Mouse (Mus musculus): Measurements from ENCODE around the gene Tent4b. TPM values are rescaled to one million over a fixed set of nuclear protein-coding genes. Genes with fewer than 3 reads are reported as not detected.

The Tent4b gene
- polyA plus RNA-seq, 1 experiment from 2014 or later: 12.7 TPM

DNA sequence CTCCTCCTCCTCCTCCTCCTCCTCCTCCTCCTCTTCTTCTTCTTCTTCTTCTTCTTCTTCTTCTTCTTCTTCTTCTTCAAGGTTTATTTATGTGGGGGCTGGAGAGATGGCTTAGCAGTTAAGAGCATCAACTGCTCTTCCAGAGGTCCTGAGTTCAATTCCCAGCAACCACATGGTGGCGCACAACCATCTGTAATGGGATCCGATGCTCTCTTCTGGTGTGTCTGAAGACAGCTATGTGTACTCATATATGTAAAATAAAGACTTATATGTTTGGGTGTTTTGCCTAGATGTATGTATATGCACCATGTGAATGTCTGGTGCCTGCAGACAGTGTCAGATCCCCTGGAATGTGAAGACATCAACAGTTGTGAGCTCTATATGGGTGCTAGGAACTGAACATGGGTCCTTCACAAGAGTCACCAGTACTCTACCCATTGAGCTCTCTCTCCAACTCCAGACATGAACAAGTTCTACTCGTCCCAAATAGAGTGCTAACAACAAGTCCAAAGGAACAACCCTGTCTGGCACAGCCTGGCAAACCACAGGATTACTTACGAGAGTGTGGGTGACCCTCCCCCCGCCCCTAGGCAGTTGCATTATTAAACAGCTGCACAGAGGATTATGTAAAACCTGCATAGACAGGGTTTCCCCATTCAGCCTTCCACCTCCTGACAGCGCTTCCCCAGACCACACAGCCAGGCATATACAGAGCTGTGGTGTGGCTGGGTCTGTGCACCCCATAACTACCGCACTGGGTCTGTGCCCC lies 70.3 kb downstream of the Tent4b start:
- peaks cover 11% of the 10 kb centered on the region for H3K4me1 ChIP-seq
- ATAC-seq (ENCODE audit: low FRiP score): no peak

DNA sequence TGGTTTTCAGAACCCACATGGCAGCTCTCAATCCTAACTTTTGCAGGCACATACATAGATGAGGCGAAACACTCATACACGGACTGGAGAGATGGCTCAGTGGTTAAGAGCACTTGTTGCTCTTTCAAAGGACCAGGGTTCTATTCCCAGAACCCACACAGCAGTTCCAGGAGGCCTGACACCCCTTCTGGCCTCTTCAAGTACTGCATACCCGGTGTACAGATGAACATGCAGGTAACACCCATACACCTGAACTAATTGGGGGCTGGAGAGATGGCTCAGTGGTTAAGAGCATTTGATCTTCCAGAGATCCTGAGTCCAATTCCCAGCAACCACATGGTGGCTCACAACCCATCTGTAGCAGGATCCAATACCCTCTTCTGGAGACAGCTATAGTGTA lies 71.1 kb downstream of the Tent4b start:
- no peaks in the 10 kb centered on the region for H3K36me3 ChIP-seq
- no peak overlapping the region for H3K4me3 ChIP-seq
- H3K27ac ChIP-seq: no peak overlapping the region
- WGBS: 73% methylated on average over 3 of the region's 3 CpGs
- ATAC-seq (ENCODE audit: low FRiP score): no peak
- no peak overlapping the region for H3K9ac ChIP-seq
- H3K4me2 ChIP-seq (replicated peaks): no peak overlapping the region
- H3K27me3 ChIP-seq: peaks cover 26% of the 10 kb centered on the region
- no peaks in the 10 kb centered on the region for H3K9me3 ChIP-seq (replicated peaks)
- peaks cover 11% of the 10 kb centered on the region for H3K4me1 ChIP-seq

More for the DNA sequence above, 70.3 kb downstream of the Tent4b start:
- H3K36me3 ChIP-seq: no peaks in the 10 kb centered on the region
- no peak overlapping the region for H3K4me2 ChIP-seq (replicated peaks)
- no peak overlapping the region for H3K9ac ChIP-seq
- WGBS: 57% methylated on average over 7 of the region's 7 CpGs
- no peaks in the 10 kb centered on the region for H3K9me3 ChIP-seq (replicated peaks)
- no peak overlapping the region for H3K4me3 ChIP-seq
- no peak overlapping the region for H3K27ac ChIP-seq
- peaks cover 26% of the 10 kb centered on the region for H3K27me3 ChIP-seq

DNA sequence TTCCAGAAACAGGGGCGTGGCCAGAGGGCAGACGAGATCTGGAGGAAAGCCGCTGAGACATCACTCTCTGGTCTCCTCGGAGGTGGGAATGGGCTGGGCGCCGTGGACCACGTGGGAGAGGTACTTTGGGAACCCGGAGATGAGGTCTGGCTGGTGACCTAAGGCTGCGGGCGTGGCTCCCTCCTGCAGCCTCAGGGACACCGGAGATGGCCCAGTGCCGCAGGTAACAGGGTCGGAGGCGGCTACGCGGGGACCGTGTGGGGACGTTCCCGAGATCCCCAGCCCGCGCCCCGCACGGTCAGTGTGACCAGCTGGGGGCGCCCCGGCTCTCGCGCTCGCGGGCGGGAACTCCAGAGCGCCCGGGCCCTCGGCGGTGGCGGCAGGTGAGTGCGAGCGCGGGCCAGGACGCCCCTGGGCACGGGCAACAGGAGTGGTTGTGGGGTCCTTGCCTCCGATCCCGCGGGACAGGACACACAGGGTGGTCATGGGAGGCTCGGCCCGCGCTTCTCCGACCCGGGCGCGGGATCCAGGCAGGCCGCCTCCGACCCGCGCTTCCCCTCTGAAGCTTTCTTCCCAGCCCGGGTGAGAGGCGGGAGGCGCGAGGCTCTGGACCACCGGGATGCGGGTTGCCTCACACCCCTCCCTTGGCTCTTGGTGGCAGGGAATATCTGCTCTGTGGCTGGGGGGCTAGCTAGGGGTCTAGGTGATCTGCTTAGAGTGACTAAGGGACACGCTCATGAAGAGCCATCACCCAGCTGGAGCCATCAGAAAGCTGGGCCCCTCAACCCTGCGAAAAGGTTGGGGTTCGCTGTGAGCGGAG lies 73.4 kb downstream of the Tent4b start, which contains the start of gene Adcy7:
Gene Adcy7, plus strand, starts transcription at position 173 of the 820 bp plus-strand sequence.
- WGBS: 3% methylated on average over 63 of the region's 64 CpGs
- Histone ChIP-seq H3K36me3 (no peaks in the 10 kb centered on the region), H3K4me1 (peaks cover 9% of the 10 kb centered on the region), H3K27ac (no peak within 1 kb of the TSS), H3K27me3 (peaks cover 30% of the 10 kb centered on the region), H3K4me2 (replicated peaks) (peak within 1 kb of the TSS; percentile 95), H3K9ac (peak within 1 kb of the TSS; percentile 64), H3K9me3 (replicated peaks) (no peaks in the 10 kb centered on the region), H3K4me3 (peak within 1 kb of the TSS; percentile 43)
- ATAC-seq (ENCODE audit: low FRiP score): peak; percentile 63; the same call in 1 of the 2 replicates

DNA sequence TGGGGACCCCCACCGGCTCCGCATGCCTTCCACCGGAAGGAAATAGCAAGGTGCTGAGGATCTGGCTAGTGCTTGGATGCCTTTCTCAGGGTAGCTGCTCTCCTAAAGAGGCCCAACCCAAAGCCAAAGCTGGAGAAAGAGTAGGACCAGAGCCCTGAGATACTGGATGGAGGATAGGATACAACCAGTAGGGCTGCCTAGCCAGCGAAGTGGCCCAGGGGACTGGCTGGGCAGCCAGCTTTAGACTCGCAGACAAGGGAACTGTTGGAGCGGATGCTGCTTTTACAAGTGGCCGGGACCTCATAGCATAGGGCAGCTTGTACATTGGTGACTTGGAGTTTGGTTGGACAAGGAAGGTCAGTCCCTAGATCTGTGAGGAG lies 74.0 kb downstream of the Tent4b start:
- ATAC-seq (ENCODE audit: low FRiP score): no peak
- Histone ChIP-seq H3K27ac (no peak overlapping the region), H3K4me3 (peak overlapping the region; percentile 43; the same call in 1 of the 2 replicates), H3K4me2 (replicated peaks) (peak overlapping the region; percentile 95), H3K4me1 (peaks cover 9% of the 10 kb centered on the region), H3K36me3 (no peaks in the 10 kb centered on the region), H3K27me3 (peaks cover 30% of the 10 kb centered on the region), H3K9me3 (replicated peaks) (no peaks in the 10 kb centered on the region), H3K9ac (no peak overlapping the region)
- 71% methylated on average over 7 of the region's 7 CpGs for WGBS

DNA sequence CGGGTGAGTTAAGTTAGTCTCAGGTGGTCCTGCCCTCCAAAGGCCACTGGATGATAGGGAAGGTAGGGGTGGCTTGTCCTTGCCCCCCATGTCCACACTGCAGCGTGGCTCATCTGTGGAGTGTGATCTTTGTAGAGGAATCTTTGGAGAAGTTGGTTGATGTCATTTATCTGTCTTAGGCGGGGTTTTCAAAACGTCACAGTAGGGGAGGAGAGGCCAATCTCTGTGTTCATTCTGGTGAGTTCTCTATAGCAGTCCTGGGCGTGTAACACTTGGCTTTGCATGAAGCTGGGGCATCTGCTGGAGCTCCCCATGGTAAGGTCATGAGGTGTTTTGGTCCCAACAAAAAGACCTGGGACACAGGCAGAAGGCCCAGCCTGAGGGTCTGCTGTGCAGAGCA lies 75.1 kb downstream of the Tent4b start:
- Histone ChIP-seq H3K4me2 (replicated peaks) (no peak overlapping the region), H3K9ac (no peak overlapping the region), H3K4me3 (no peak overlapping the region), H3K4me1 (peaks cover 9% of the 10 kb centered on the region), H3K36me3 (no peaks in the 10 kb centered on the region), H3K27me3 (peaks cover 30% of the 10 kb centered on the region), H3K9me3 (replicated peaks) (no peaks in the 10 kb centered on the region), H3K27ac (no peak overlapping the region)
- no peak for ATAC-seq (ENCODE audit: low FRiP score)
- WGBS: 89% methylated on average over 5 of the region's 5 CpGs

DNA sequence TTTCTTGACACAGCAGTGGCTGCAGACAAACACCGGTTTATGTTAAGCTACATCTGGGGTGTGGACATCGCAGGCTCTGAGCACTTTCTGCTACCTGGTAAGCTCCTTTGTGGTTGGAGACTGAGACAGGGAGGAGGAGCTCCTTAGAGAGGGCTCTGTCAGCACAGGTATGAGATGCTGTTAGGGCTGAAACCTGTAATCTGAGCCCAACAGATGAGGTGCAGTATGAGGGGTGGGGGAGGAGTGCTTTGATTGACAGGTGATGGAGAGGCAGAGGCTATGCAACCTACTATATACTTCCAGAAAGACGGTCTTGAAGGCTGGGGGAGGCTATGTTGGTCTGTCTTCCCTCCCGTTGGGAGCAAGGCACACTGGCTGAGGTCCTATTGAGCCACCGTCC lies 80.2 kb downstream of the Tent4b start:
- H3K9me3 ChIP-seq (replicated peaks): no peaks in the 10 kb centered on the region
- no peak overlapping the region for H3K4me3 ChIP-seq
- no peak overlapping the region for H3K27ac ChIP-seq
- no peak for ATAC-seq (ENCODE audit: low FRiP score)
- H3K36me3 ChIP-seq: no peaks in the 10 kb centered on the region
- H3K4me2 ChIP-seq (replicated peaks): no peak overlapping the region
- 0 out of 2 replicates have a peak, but pooled peaks cover 6% of the 10 kb centered on the region for H3K4me1 ChIP-seq
- H3K9ac ChIP-seq: no peak overlapping the region
- WGBS: 59% methylated on average over 5 of the region's 5 CpGs
- H3K27me3 ChIP-seq: 0 out of 2 replicates have a peak, but pooled peaks cover 4% of the 10 kb centered on the region

DNA sequence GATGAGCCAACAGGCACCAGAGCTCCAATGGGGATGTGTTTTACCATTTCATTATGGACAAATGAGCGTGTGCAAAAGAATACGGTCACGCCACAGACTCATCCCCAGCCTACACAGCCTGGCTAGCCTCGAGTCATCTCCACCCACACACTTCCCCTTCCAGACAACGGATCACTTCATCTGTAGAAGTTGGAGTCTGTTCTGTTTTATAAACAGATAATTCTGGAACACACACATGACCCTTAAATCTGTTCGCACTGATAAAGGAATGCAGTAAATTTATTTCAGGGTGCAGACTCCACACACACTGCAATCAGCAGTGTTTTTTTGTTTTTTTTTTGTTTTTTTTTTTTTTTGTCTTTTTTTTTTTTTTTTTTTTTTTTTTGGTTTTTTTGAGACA lies 80.7 kb downstream of the Tent4b start:
- 83% methylated on average over 6 of the region's 6 CpGs for WGBS
- H3K4me3 ChIP-seq: no peak overlapping the region
- no peak overlapping the region for H3K27ac ChIP-seq
- H3K27me3 ChIP-seq: 0 out of 2 replicates have a peak, but pooled peaks cover 4% of the 10 kb centered on the region
- H3K9me3 ChIP-seq (replicated peaks): no peaks in the 10 kb centered on the region
- H3K9ac ChIP-seq: no peak overlapping the region
- H3K36me3 ChIP-seq: no peaks in the 10 kb centered on the region
- no peak overlapping the region for H3K4me2 ChIP-seq (replicated peaks)
- peaks cover 6% of the 10 kb centered on the region; the same call in 1 of the 2 replicates for H3K4me1 ChIP-seq
- no peak for ATAC-seq (ENCODE audit: low FRiP score)

DNA sequence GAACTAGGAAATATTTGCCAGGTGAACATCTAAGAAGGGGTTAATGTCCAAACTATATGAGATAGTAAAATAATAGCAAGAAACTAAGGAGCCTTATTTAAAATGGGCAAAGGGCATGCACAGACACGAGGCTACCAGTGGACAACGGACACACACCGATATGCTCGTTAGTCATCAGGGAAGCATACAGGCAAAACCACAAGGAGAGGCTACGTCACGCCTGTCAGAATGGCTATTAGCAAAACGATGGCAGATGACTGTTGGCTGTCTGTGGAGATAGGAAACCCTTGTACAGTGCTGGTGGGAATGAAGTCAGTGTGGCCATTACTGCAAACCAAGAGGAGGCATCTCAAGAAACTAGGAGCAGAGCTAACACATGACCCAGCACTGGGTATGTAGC lies 81.9 kb downstream of the Tent4b start:
- no peak overlapping the region for H3K4me3 ChIP-seq
- H3K36me3 ChIP-seq: no peaks in the 10 kb centered on the region
- H3K9ac ChIP-seq: no peak overlapping the region
- no peak overlapping the region for H3K27ac ChIP-seq
- no peak for ATAC-seq (ENCODE audit: low FRiP score)
- no peaks in the 10 kb centered on the region for H3K9me3 ChIP-seq (replicated peaks)
- peaks cover 9% of the 10 kb centered on the region; the same call in 1 of the 2 replicates for H3K4me1 ChIP-seq
- 0 out of 2 replicates have a peak, but pooled peaks cover under 1% of the 10 kb centered on the region for H3K27me3 ChIP-seq
- WGBS: 80% methylated on average over 7 of the region's 7 CpGs
- no peak overlapping the region for H3K4me2 ChIP-seq (replicated peaks)

DNA sequence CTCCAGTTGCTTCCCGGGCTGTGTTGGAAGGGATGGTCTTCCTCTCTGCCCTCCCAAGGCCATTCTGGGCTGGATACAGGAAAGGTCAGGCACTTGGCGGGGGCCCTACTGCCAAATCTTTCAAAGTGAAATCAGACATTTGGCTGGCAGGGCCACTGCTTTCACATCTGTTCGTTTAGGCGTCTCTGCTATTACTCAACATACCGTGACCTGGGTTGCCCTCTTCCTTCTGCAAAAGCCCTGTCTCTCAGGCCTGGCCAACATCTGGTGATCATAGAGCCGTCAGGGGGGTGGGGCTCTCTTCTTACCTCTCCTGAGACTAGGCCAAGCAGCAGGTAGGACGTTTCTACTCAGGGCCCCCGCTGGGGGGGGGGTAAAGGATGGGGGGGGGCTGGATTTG lies 83.7 kb downstream of the Tent4b start:
- Histone ChIP-seq H3K36me3 (no peaks in the 10 kb centered on the region), H3K27ac (no peak overlapping the region), H3K4me3 (no peak overlapping the region), H3K9ac (no peak overlapping the region), H3K4me1 (peaks cover 9% of the 10 kb centered on the region; the same call in 1 of the 2 replicates), H3K9me3 (replicated peaks) (no peaks in the 10 kb centered on the region), H3K4me2 (replicated peaks) (no peak overlapping the region), H3K27me3 (no peaks in the 10 kb centered on the region)
- WGBS: 43% methylated on average over 8 of the region's 8 CpGs
- ATAC-seq (ENCODE audit: low FRiP score): no peak

DNA sequence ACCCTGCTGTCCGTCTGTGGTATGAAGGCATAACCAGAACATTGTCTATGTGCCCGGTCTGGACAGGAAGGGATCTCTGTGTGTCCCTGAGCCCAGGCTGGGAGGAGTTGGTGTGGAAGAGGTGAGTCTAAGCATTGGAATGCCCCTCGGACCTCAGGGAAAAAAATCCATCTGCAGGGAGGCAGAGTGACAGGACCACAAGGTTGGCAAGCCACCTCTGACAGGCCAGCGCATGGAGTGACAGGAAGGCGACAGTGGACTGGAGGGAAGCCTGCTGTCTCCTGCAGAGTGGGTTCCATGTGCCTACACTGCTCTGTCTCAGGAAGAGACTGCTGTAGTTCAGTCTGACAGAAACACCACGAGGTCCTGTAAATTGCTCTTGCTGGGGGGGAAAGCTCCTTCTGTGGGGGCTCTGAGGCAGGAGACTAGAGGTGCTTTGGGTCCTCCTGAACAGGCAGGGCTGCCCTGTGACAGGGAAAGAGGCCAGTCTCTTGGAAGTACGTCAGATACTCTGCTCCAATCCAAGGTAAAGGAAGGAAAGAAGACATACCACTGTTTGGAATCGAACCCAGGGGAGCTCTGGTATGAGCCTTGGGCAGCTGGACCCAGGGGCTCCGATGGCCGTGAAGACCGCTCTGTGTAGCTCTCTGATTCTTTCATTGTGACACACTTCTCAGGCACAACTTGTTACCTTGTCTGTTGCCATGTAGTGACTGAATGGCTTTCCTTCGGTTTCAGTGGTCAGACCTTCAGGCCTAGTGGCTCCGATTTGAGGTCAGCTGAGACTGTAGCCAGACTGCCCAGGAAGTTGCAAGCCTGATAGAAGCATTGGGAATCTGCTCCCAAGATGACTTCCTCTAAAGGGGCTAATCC lies 84.5 kb downstream of the Tent4b start:
- Histone ChIP-seq H3K27me3 (no peaks in the 10 kb centered on the region), H3K4me3 (no peak overlapping the region), H3K36me3 (no peaks in the 10 kb centered on the region), H3K4me2 (replicated peaks) (no peak overlapping the region), H3K4me1 (peaks cover 12% of the 10 kb centered on the region; the same call in 1 of the 2 replicates), H3K9me3 (replicated peaks) (no peaks in the 10 kb centered on the region), H3K27ac (no peak overlapping the region), H3K9ac (no peak overlapping the region)
- 81% methylated on average over 13 of the region's 13 CpGs for whole genome bisulfite sequencing
- no peak for ATAC-seq (ENCODE audit: low FRiP score)

DNA sequence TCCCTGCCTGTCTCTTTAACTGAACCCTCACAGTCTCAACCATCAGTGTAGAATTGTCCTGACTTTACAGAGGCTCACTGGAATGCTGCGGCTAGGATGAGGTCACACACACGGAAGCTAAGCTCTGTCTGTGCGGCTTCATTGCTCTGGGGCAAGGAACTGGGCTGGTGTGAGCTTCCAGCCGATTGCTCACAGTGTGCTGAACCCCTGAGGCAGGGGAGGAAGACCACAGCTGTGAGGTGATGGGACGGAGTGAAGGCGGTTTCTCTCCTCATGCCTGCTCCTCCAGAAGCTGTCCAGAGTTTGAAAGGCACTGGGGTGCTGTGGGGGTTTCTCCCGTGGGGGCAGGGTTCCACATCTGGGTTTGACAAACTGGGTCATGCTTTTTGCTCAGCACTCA lies 85.7 kb downstream of the Tent4b start:
- no peak overlapping the region for H3K27ac ChIP-seq
- H3K4me1 ChIP-seq: peaks cover 17% of the 10 kb centered on the region
- no peak overlapping the region for H3K4me2 ChIP-seq (replicated peaks)
- H3K4me3 ChIP-seq: no peak overlapping the region
- H3K36me3 ChIP-seq: no peaks in the 10 kb centered on the region
- no peak overlapping the region for H3K9ac ChIP-seq
- ATAC-seq (ENCODE audit: low FRiP score): no peak
- no peaks in the 10 kb centered on the region for H3K27me3 ChIP-seq
- WGBS: 52% methylated on average over 7 of the region's 7 CpGs
- no peaks in the 10 kb centered on the region for H3K9me3 ChIP-seq (replicated peaks)
